Mouse (Mus musculus) spleen, adult 2 months (tissue): Measurements from ENCODE around the gene Nos1ap. TPM values are rescaled to one million over a fixed set of nuclear protein-coding genes. Genes with fewer than 3 reads are reported as not detected.

ENCODE experiments used
- DNase-seq, 2 experiments: peaks; one replicate each; pipeline versions ENCODE4 v3.0.0 to v3.0.0-alpha.2; 2012 to 2021; ENCODE audit warnings: low spot score in 2 of 2, low read depth in 1 of 2
- H3K27ac ChIP-seq: fragments of 200-500 bp; 2 replicates; pipeline ENCODE4 v1.5.1; 2012; ENCODE audit warnings: low read length, inconsistent platforms; ENCODE audit not compliant: insufficient read depth
- H3K27me3 ChIP-seq: fragments of 200-500 bp; 2 replicates; pipeline ENCODE4 v1.6.1; 2012; ENCODE audit warnings: mild to moderate bottlenecking, moderate library complexity, low read length, inconsistent platforms; ENCODE audit not compliant: control insufficient read depth, insufficient read depth
- H3K36me3 ChIP-seq: fragments of 200-500 bp; 2 replicates; pipeline ENCODE4 v1.6.1; 2012; ENCODE audit warnings: mild to moderate bottlenecking, low read length, inconsistent platforms; ENCODE audit not compliant: control insufficient read depth, insufficient read depth
- H3K4me1 ChIP-seq: fragments of 200-500 bp; 2 replicates; pipeline ENCODE4 v1.6.1; 2011; ENCODE audit warnings: inconsistent platforms; ENCODE audit not compliant: control insufficient read depth, insufficient read depth, insufficient read length
- H3K4me3 ChIP-seq: fragments of 200-500 bp; 2 replicates; pipeline ENCODE4 v1.5.1; 2011; ENCODE audit warnings: mild to moderate bottlenecking, inconsistent platforms; ENCODE audit not compliant: insufficient read depth, insufficient read length; ENCODE audit errors: extremely low read depth
- CTCF ChIP-seq: fragments of 200-500 bp; IDR thresholded peaks from 2 replicates; pipeline ENCODE4 v1.5.1; 2011; ENCODE audit warnings: mild to moderate bottlenecking, inconsistent platforms; ENCODE audit not compliant: insufficient read depth, insufficient read length, insufficient replicate concordance; ENCODE audit errors: extremely low read depth
- POLR2A ChIP-seq: fragments of 200-500 bp; IDR thresholded peaks from 2 replicates; pipeline ENCODE4 v1.6.1; 2011; ENCODE audit warnings: low read depth, low read length, inconsistent platforms
- WGBS: fragments of 180-500 bp; shearing (Covaris S2); methylation state at CpG from one replicate; pipeline ENCODE4 v1.1.7; 2018; 5-methylcytosine and 5-hydroxymethylcytosine counted together
- polyA plus RNA-seq: library from polyadenylated mRNA; depleted of rRNA; stranded (reverse); fragments of >200 nt; gene quantifications from 2 replicates; pipeline ENCODE4 v1.2.3, GENCODE M21; 2012; rRNA removed

Gene Nos1ap
- polyA plus RNA-seq, result 8.1 and 11.9 TPM in 2 replicates

GRCm38 (mm10) chr1:170589219-170590040 is at the start of gene Nos1ap:
Gene Nos1ap (minus strand): TSS chr1:170589861.
- Histone ChIP-seq H3K36me3 (no peaks in the 10 kb centered on the region), H3K27me3 (peaks cover 8% of the 10 kb centered on the region), H3K4me1 (peaks cover 5% of the 10 kb centered on the region), H3K27ac (peak within 1 kb of the TSS; percentile 34; the same call in 1 of the 2 replicates), H3K4me3 (peak within 1 kb of the TSS; percentile 54)
- peak in 1 of 2 experiments; percentile 29 for DNase-seq
- no peak for TF ChIP-seq POLR2A
- no peak for TF ChIP-seq CTCF
- under 1% methylated on average over 76 of the region's 106 CpGs for WGBS

DNA sequence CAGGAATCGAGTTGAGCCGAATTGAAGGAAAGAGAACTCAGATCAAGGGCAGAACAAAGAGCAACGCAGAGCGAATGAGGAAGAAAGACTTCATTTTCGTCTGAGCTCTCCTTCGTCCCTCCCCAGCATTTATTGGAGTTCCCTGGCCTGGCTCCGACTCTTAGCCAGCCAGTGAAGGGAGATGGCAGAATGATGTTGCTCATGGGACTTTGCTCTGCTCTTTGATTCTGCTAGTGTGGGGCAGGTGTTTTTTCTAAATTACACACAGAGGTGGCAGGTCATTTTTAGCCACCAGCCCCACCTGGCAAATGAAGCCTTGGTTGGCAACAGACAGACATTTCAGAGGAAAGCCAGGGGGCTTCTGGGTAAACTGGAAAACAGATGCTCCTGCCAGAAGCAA is 49.3 kb upstream of the Nos1ap start:
- TF ChIP-seq POLR2A (no peak), CTCF (no peak)
- no peak for DNase-seq
- no peaks in the 10 kb centered on the region for H3K36me3 ChIP-seq
- H3K4me3 ChIP-seq, result no peak overlapping the region
- no peak overlapping the region for H3K27ac ChIP-seq
- no peaks in the 10 kb centered on the region for H3K4me1 ChIP-seq
- 85% methylated on average over 7 of the region's 7 CpGs for WGBS
- no peaks in the 10 kb centered on the region for H3K27me3 ChIP-seq

DNA sequence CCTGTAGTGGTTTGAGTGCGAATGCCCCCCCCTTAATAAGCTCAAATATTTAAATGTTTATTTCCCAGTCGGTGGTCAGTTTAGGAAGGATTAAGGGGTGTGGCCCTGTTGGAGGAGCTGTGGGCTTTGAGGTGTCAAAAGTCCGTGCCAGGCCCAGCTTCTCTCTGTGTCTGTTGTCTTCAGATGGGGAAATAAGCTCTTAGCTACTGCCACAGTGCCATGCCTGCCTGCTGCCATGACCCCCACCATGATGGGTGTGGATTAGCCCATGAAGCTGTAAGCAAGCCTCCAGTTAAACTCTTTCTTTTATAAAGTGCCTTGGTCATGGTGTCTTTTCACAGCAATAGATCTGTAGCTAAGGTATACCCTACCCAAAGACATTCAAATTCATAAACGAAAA is 43.2 kb upstream of the Nos1ap start:
- Histone ChIP-seq H3K4me3 (no peak overlapping the region), H3K36me3 (no peaks in the 10 kb centered on the region), H3K27ac (no peak overlapping the region), H3K27me3 (0 out of 2 replicates have a peak, but pooled peaks cover 2% of the 10 kb centered on the region), H3K4me1 (no peaks in the 10 kb centered on the region)
- TF ChIP-seq POLR2A, result no peak
- TF ChIP-seq CTCF, result no peak
- no peak for DNase-seq
- WGBS, result 73% methylated on average over 4 of the region's 4 CpGs

DNA sequence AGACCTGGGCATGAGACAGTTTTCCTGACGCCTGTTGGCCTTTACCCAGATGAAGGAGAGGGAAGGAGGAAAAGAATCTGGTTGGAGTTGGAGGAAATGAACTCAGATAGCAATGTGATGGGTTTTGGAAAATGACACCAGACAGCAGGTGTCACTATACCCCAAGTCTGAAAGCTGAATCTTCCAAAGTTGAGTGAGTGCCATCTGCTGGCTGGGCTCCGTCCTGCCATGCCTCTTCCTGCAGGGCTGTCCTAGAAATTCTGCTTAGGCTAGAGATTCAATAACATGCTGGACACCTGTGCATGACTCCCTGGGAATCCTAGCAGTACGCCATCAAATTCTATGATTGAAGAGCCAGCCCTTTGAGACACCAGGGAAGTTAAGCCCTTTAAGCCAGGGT is 42.7 kb upstream of the Nos1ap start:
- 21% methylated on average over 3 of the region's 3 CpGs for WGBS
- TF ChIP-seq CTCF (peak; percentile 96; the same call in 1 of the 2 replicates), POLR2A (no peak)
- H3K27me3 ChIP-seq, result 0 out of 2 replicates have a peak, but pooled peaks cover 2% of the 10 kb centered on the region
- H3K4me3 ChIP-seq, result no peak overlapping the region
- no peak overlapping the region for H3K27ac ChIP-seq
- H3K4me1 ChIP-seq, result no peaks in the 10 kb centered on the region
- no peaks in the 10 kb centered on the region for H3K36me3 ChIP-seq
- peak; percentile 35 to 74 for DNase-seq

DNA sequence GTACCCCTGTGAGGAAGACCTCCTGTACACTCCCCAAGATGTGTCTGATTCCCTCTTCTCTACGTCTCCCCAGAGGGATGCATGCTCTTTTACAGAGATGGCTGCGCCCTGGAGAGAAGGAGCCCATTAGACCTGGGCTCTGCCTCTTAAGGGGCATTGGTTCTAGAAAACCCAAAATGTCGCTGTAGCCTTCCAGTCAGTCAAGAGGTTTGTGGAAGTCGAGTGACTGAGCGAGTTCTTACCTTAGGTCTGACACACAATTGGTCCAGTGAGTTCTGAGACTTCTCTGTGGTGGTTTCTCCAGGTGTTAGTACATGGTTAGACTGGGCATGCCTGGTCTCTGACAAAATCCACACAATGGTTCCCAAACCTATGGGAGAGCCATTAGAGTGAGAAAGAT is 41.9 kb upstream of the Nos1ap start:
- no peak for DNase-seq

DNA sequence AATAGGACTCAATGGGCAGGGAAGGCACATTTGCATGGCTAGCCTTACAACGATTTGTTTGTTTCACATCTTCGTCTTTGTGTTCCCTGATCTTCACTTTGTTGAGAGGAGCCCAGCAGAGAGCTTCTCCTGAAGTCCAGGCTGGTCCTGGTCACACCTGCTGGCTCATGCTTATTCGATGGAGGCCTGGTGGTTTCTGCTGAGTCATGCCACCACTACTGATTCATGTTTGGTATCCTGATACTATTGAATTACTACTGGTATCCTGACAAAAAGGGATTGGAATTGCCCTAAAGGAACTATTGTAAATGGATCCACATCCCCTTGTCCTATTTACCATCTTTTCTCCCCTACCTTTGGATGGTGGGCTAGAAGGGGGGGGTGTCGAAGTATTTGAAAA is 40.8 kb upstream of the Nos1ap start:
- Histone ChIP-seq H3K27me3 (0 out of 2 replicates have a peak, but pooled peaks cover 2% of the 10 kb centered on the region), H3K36me3 (no peaks in the 10 kb centered on the region), H3K27ac (no peak overlapping the region), H3K4me3 (no peak overlapping the region), H3K4me1 (no peaks in the 10 kb centered on the region)
- DNase-seq, result no peak
- TF ChIP-seq POLR2A, result no peak
- TF ChIP-seq CTCF, result no peak
- 80% methylated on average over 4 of the region's 4 CpGs for WGBS

More for the DNA sequence above, 41.9 kb upstream of the Nos1ap start:
- TF ChIP-seq CTCF (no peak), POLR2A (no peak)
- no peaks in the 10 kb centered on the region for H3K36me3 ChIP-seq
- H3K27me3 ChIP-seq, result 0 out of 2 replicates have a peak, but pooled peaks cover 2% of the 10 kb centered on the region
- no peak overlapping the region for H3K27ac ChIP-seq
- no peaks in the 10 kb centered on the region for H3K4me1 ChIP-seq
- 91% methylated on average over 5 of the region's 5 CpGs for WGBS
- no peak overlapping the region for H3K4me3 ChIP-seq

DNA sequence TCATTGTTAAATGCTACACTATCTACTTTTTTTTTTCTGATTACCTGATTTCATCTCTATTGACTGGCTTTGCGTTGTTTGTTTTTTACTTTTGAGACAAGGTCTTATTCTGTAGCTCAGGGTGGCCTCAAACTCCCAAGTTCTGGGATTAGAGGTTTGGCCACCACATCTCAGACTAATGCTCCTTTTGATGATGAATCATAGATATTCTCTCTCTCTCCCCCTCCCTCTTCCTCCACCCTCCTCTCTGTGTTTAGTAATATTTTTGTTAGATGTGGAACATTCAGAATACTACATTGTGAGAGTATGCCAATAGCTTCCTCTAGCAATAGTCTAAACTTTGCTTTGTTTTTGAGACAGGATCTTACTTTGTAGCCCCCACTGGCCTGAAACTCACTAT is 33.8 kb upstream of the Nos1ap start:
- WGBS, result 83% methylated on average over 1 of the region's 1 CpGs
- Histone ChIP-seq H3K27ac (no peak overlapping the region), H3K27me3 (no peaks in the 10 kb centered on the region), H3K4me3 (no peak overlapping the region), H3K4me1 (no peaks in the 10 kb centered on the region), H3K36me3 (no peaks in the 10 kb centered on the region)
- TF ChIP-seq CTCF (no peak), POLR2A (no peak)
- DNase-seq, result no peak
